Mouse (Mus musculus) brown adipose tissue, adult 24 weeks (tissue): ENCODE measurements around the gene Snd1. TPM values are rescaled to one million over a fixed set of nuclear protein-coding genes. Genes with fewer than 3 reads are reported as not detected.
"Not testable (repeated sequence)": the region's sequence is repeated elsewhere in the genome, so short reads cannot be mapped to it uniquely, and the experiment has no call there.

Source experiments
- H3K27ac ChIP-seq: fragments of 200-500 bp; replicated peaks from 2 replicates; pipeline ENCODE4 v1.5.1; 2012; ENCODE audit warnings: low read depth, mild to moderate bottlenecking, low read length
- H3K4me1 ChIP-seq: fragments of 200-500 bp; 2 replicates; pipeline ENCODE4 v1.6.1; 2012; ENCODE audit warnings: low read length, mixed read lengths; ENCODE audit not compliant: control insufficient read depth, insufficient read depth, insufficient read length
- H3K4me3 ChIP-seq: fragments of 200-500 bp; 2 replicates; pipeline ENCODE4 v1.5.1; 2012; ENCODE audit warnings: low read depth, mild to moderate bottlenecking, low read length, moderate library complexity; ENCODE audit not compliant: insufficient read depth
- polyA plus RNA-seq: library from polyadenylated mRNA; stranded (reverse); fragments of >200 nt; gene quantifications from 2 replicates; pipeline ENCODE4 v1.2.4, GENCODE M21; 2012; ENCODE audit not compliant: missing spikeins, insufficient read depth, insufficient read length

The Snd1 gene
- polyA plus RNA-seq, 1 experiment = 25.4 TPM

GRCm38 (mm10) chr6:28927987-28928386 is 453.0 kb downstream of the Snd1 start:
- not testable (repeated sequence) for H3K4me1 ChIP-seq, H3K4me3 ChIP-seq, H3K27ac ChIP-seq

GRCm38 (mm10) chr6:28929169-28929803 is 454.3 kb downstream of the Snd1 start:
- Histone ChIP-seq H3K27ac (peak overlapping the region; percentile 84), H3K4me3 (peak overlapping the region; percentile 48)
- H3K4me1 ChIP-seq = not testable (repeated sequence)

GRCm38 (mm10) chr6:28931234-28931633 is 456.3 kb downstream of the Snd1 start:
- H3K4me1 ChIP-seq = no peaks in the 10 kb centered on the region
- H3K4me3 ChIP-seq = no peak overlapping the region
- H3K27ac ChIP-seq = no peak overlapping the region

GRCm38 (mm10) chr6:28931636-28932327 is 456.8 kb downstream of the Snd1 start:
- Histone ChIP-seq H3K4me3 (peak overlapping the region; percentile 18), H3K27ac (no peak overlapping the region), H3K4me1 (no peaks in the 10 kb centered on the region)

GRCm38 (mm10) chr6:28932328-28932937 is 457.5 kb downstream of the Snd1 start:
- Histone ChIP-seq H3K4me1 (no peaks in the 10 kb centered on the region), H3K4me3 (no peak overlapping the region), H3K27ac (no peak overlapping the region)

GRCm38 (mm10) chr6:28935736-28936135 is 460.8 kb downstream of the Snd1 start:
- Histone ChIP-seq H3K4me3 (no peak overlapping the region), H3K4me1 (no peaks in the 10 kb centered on the region), H3K27ac (no peak overlapping the region)

GRCm38 (mm10) chr6:28947254-28947653 is 472.3 kb downstream of the Snd1 start:
- Histone ChIP-seq H3K27ac (no peak overlapping the region), H3K4me3 (no peak overlapping the region), H3K4me1 (no peaks in the 10 kb centered on the region)

GRCm38 (mm10) chr6:28949269-28949668 is 474.3 kb downstream of the Snd1 start:
- no peak overlapping the region for H3K4me3 ChIP-seq
- no peak overlapping the region for H3K27ac ChIP-seq
- H3K4me1 ChIP-seq = no peaks in the 10 kb centered on the region

- no peak overlapping the region for H3K4me3 ChIP-seq
- no peaks in the 10 kb centered on the region for H3K4me1 ChIP-seq
- no peak overlapping the region for H3K27ac ChIP-seq
Observed at GRCm38 (mm10) chr6:28955581-28955980, 480.6 kb downstream of the Snd1 start.

GRCm38 (mm10) chr6:28957486-28957885 is 482.5 kb downstream of the Snd1 start:
- no peaks in the 10 kb centered on the region for H3K4me1 ChIP-seq
- H3K27ac ChIP-seq = no peak overlapping the region

GRCm38 (mm10) chr6:28963178-28963577 is 488.2 kb downstream of the Snd1 start:
- Histone ChIP-seq H3K4me3 (no peak overlapping the region), H3K4me1 (no peaks in the 10 kb centered on the region), H3K27ac (no peak overlapping the region)

More at GRCm38 (mm10) chr6:28957486-28957885, 482.5 kb downstream of the Snd1 start:
- no peak overlapping the region for H3K4me3 ChIP-seq

GRCm38 (mm10) chr6:28965264-28965663 is 490.3 kb downstream of the Snd1 start:
- Histone ChIP-seq H3K4me3 (no peak overlapping the region), H3K27ac (no peak overlapping the region), H3K4me1 (no peaks in the 10 kb centered on the region)

- no peaks in the 10 kb centered on the region for H3K4me1 ChIP-seq
- no peak overlapping the region for H3K27ac ChIP-seq
- H3K4me3 ChIP-seq = no peak overlapping the region
Observed at GRCm38 (mm10) chr6:28969615-28970014, 494.7 kb downstream of the Snd1 start.

GRCm38 (mm10) chr6:28970711-28971110 is 495.8 kb downstream of the Snd1 start:
- Histone ChIP-seq H3K4me1 (no peaks in the 10 kb centered on the region), H3K27ac (no peak overlapping the region), H3K4me3 (no peak overlapping the region)

- Histone ChIP-seq H3K4me3 (no peak overlapping the region), H3K4me1 (no peaks in the 10 kb centered on the region), H3K27ac (no peak overlapping the region)
Observed at GRCm38 (mm10) chr6:28974498-28974897, 499.6 kb downstream of the Snd1 start.

- Histone ChIP-seq H3K4me3 (no peak overlapping the region), H3K4me1 (no peaks in the 10 kb centered on the region), H3K27ac (no peak overlapping the region)
Observed at GRCm38 (mm10) chr6:28975106-28975505, 500.2 kb downstream of the Snd1 start.
